8 mouse cellular contexts compared by ENCODE assay signal in the genomic region with DNA sequence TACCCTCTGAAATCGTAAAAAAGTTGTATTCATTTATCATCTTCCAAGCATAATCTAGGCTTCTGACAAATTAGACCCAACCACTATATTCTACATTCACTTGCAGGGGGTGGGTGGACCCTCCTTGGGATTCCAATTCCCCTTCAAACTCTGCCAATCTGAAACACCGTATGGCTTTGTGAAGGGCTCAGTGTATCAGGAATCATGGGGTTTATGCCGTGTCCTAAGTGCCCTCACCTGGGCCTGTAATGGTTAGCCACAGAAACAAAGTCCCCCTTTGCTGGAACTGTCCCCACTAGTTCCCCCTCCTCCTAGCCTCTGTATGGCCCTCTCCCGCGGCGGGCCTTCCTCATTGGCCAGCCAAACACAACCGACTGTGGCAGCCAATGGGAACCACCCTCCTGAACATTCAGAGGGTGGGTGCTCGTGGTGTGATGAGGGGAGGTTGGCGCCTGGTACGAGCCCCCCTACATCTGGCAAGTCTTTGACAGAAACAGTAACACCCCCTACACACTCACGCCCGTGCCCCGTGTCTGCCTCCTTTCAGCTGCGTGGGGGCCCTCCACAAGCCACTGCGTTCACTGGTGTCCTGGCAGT. TPM values are rescaled to one million over a fixed set of nuclear protein-coding genes. Genes with fewer than 3 reads are reported as not detected.
A peak's percentile ranks its signal among the peaks of the same experiment; 100 is the strongest.
DNase-seq lines count a peak whose midpoint lies in the region; ATAC-seq and TF ChIP-seq lines count a peak whose summit lies in the region.

No protein-coding gene starts in this region.

- H3K4me2 ChIP-seq in kidney, postnatal 0 days (ENCODE audit: low read length): peak overlapping the region; percentile 66
- peak overlapping the region; percentile 74 for H3K4me2 ChIP-seq in limb, embryonic 15.5 days

- H3K27ac ChIP-seq in kidney, postnatal 0 days: no peak overlapping the region
- no peak overlapping the region for H3K27ac ChIP-seq in limb, embryonic 15.5 days

- H3K9me3 ChIP-seq in kidney, postnatal 0 days (replicated peaks; ENCODE audit: low read length): no peaks in the 10 kb centered on the region
- no peaks in the 10 kb centered on the region for H3K9me3 ChIP-seq in limb, embryonic 15.5 days

- WGBS in kidney, postnatal 0 days: 43% methylated on average over 15 of the region's 15 CpGs
- 33% methylated on average over 15 of the region's 15 CpGs for WGBS in limb, embryonic 15.5 days

- no peak overlapping the region for H3K9ac ChIP-seq in kidney, postnatal 0 days (ENCODE audit: low read depth, low read length)
- H3K9ac ChIP-seq in limb, embryonic 15.5 days: no peak overlapping the region

- H3K36me3 ChIP-seq in kidney, postnatal 0 days (ENCODE audit: insufficient read depth, low read length): no peaks in the 10 kb centered on the region
- no peaks in the 10 kb centered on the region for H3K36me3 ChIP-seq in limb, embryonic 15.5 days

- no peak for DNase-seq in kidney, postnatal 0 days (ENCODE audit: low spot score)
- no peak for DNase-seq in kidney, adult 11 months
- DNase-seq in cerebellum, postnatal 10 days: peak; percentile 73 to 81
- peak; percentile 82 to 89 for DNase-seq in right cerebral cortex, postnatal 10 days (ENCODE audit: low spot score in 2 of 2)
- no peak for DNase-seq in gastrocnemius, adult 8-10 months (ENCODE audit: low spot score in 2 of 2)
- DNase-seq in gastrocnemius, postnatal 25 days: no peak

- no peaks in the 10 kb centered on the region for H3K4me1 ChIP-seq in kidney, postnatal 0 days (replicated peaks; ENCODE audit: insufficient read depth, low read length)
- H3K4me1 ChIP-seq in limb, embryonic 15.5 days: peaks cover 7% of the 10 kb centered on the region

- peak; percentile 47; the same call in 1 of the 2 replicates for ATAC-seq in kidney, postnatal 0 days (replicated peaks; ENCODE audit: low FRiP score, low read depth)
- ATAC-seq in hematopoietic stem cell, adult 5-6 weeks (replicated peaks in 1 of 2; ENCODE audit: insufficient read depth in 1 of 2, low FRiP score in 2 of 2, low TSS enrichment in 1 of 2, low read depth in 1 of 2, poor library complexity in 2 of 2, severe bottlenecking in 2 of 2): peak; percentile 51 to 62; a peak in 3 of 4 replicates
- no peak for ATAC-seq in limb, embryonic 15.5 days (ENCODE audit: insufficient number of reproducible peaks, low FRiP score, low TSS enrichment, low read depth)

- no peaks in the 10 kb centered on the region for H3K27me3 ChIP-seq in kidney, postnatal 0 days (ENCODE audit: insufficient read depth, low read length)
- no peaks in the 10 kb centered on the region for H3K27me3 ChIP-seq in limb, embryonic 15.5 days

- H3K4me3 ChIP-seq in kidney, postnatal 0 days (replicated peaks; ENCODE audit: low read depth, low read length): peak overlapping the region; percentile 38
- peak overlapping the region; percentile 47 for H3K4me3 ChIP-seq in limb, embryonic 15.5 days

- no peak for TF ChIP-seq CTCF in kidney, postnatal 0 days (IDR thresholded peaks at IDR 0.05; ENCODE audit: low read depth)

RNA-seq across cellular contexts. Expression of gene Rab33a, which starts 0.8 kb away (rescaled TPM):
- 0.87 and 1.4 TPM in 2 replicates for polyA plus RNA-seq in kidney, postnatal 0 days (2015; fragmentation: Nextera tagmentation; extraction: Ambion mirVana)
- total RNA-seq in hematopoietic stem cell, adult 5-6 weeks (2017): not detected in 2 replicates
- 2.4 and 4.5 TPM in 2 replicates for polyA plus RNA-seq in limb, embryonic 15.5 days (2015; fragmentation: Nextera tagmentation; extraction: Ambion mirVana)
- total RNA-seq in gastrocnemius, adult 8-10 months (2022): not detected
- 1 to 10 TPM in 1 of 2 experiments, not detected in 1; 1.2 TPM for total RNA-seq in gastrocnemius, postnatal 25 days (2021)

RNA-seq across cellular contexts. Expression of gene Aifm1, which starts 4.9 kb away (rescaled TPM):
- polyA plus RNA-seq in kidney, postnatal 0 days (2015; fragmentation: Nextera tagmentation; extraction: Ambion mirVana): 100 and 107 TPM in 2 replicates
- total RNA-seq in hematopoietic stem cell, adult 5-6 weeks (2017): 64.1 and 69.9 TPM in 2 replicates
- 55.3 and 59.3 TPM in 2 replicates for polyA plus RNA-seq in limb, embryonic 15.5 days (2015; fragmentation: Nextera tagmentation; extraction: Ambion mirVana)
- 10 to 100 TPM; 34.4 to 42.4 (median 40.0) TPM for total RNA-seq in gastrocnemius, adult 8-10 months (2022)
- 10 to 100 TPM; 44.3 to 49.7 TPM for total RNA-seq in gastrocnemius, postnatal 25 days (2021)

RNA-seq across cellular contexts. Expression of gene Elf4, which starts 55.4 kb away (rescaled TPM):
- polyA plus RNA-seq in kidney, postnatal 0 days (2015; fragmentation: Nextera tagmentation; extraction: Ambion mirVana): 2.2 and 2.4 TPM in 2 replicates
- total RNA-seq in hematopoietic stem cell, adult 5-6 weeks (2017): 18.2 and 29.5 TPM in 2 replicates
- polyA plus RNA-seq in limb, embryonic 15.5 days (2015; fragmentation: Nextera tagmentation; extraction: Ambion mirVana): 8.1 and 8.7 TPM in 2 replicates
- total RNA-seq in gastrocnemius, adult 8-10 months (2022): 1 to 10 TPM in 2 of 4 experiments, under 1 TPM in 2; 0.70 to 1.9 (median 1.1) TPM
- 1 to 10 TPM; 2.1 to 2.5 TPM for total RNA-seq in gastrocnemius, postnatal 25 days (2021)

Comparison
In these comparisons a context has a peak if more than half of its experiments do, and no peak if none do; other contexts are left out.
1. DNase-seq: peak in cerebellum, postnatal 10 days (2 of 2) and right cerebral cortex, postnatal 10 days (2 of 2); none in kidney, postnatal 0 days (single experiment), kidney, adult 11 months (single experiment), gastrocnemius, adult 8-10 months (0 of 2) and gastrocnemius, postnatal 25 days (single experiment).